In genomic region chr6:88196054-88196732, GRCm38 (mm10) we compare ENCODE assay signal across 8 mouse cellular contexts. TPM values are rescaled to one million over a fixed set of nuclear protein-coding genes. Genes with fewer than 3 reads are reported as not detected.
DNase-seq lines count a peak whose midpoint lies in the region; ATAC-seq and TF ChIP-seq lines count a peak whose summit lies in the region.

No protein-coding gene starts in this region.

- no peaks in the 10 kb centered on the region for H3K9me3 ChIP-seq in hindbrain, embryonic 13.5 days
- no peaks in the 10 kb centered on the region for H3K9me3 ChIP-seq in midbrain, embryonic 15.5 days

- intact Hi-C loops in gastrocnemius, adult 2 months (cut with DNase I): no loop called here
- intact Hi-C loops in gastrocnemius, postnatal 36 days (cut with DNase I): no loop called here

- H3K27me3 ChIP-seq in hindbrain, embryonic 13.5 days: peaks cover 98% of the 10 kb centered on the region
- peaks cover 65% of the 10 kb centered on the region for H3K27me3 ChIP-seq in midbrain, embryonic 15.5 days (replicated peaks)

- peak overlapping the region; percentile 54 for H3K4me2 ChIP-seq in hindbrain, embryonic 13.5 days
- peak overlapping the region; percentile 55 for H3K4me2 ChIP-seq in midbrain, embryonic 15.5 days

- H3K36me3 ChIP-seq in hindbrain, embryonic 13.5 days: no peaks in the 10 kb centered on the region
- no peaks in the 10 kb centered on the region for H3K36me3 ChIP-seq in midbrain, embryonic 15.5 days (replicated peaks)

- no peak for ATAC-seq in hindbrain, embryonic 13.5 days (ENCODE audit: low FRiP score)
- no peak for ATAC-seq in midbrain, embryonic 15.5 days (replicated peaks)
- no peak for ATAC-seq in monocyte, adult 5-6 weeks (replicated peaks; ENCODE audit: insufficient number of reproducible peaks, low FRiP score, low TSS enrichment, poor library complexity, severe bottlenecking)
- no peak for ATAC-seq in granulocyte monocyte progenitor cell, adult 5-6 weeks (replicated peaks; ENCODE audit: poor library complexity, severe bottlenecking)

- no peak for TF ChIP-seq CTCF in gastrocnemius, adult 2 months (IDR thresholded peaks at IDR 0.05)

- DNase-seq in gastrocnemius, adult 2 months: no peak
- DNase-seq in gastrocnemius, postnatal 36 days: no peak
- peak; percentile 45 for DNase-seq in embryo, embryonic 11 days
- DNase-seq in urinary bladder, postnatal 14 days (ENCODE audit: low spot score): no peak

- H3K4me1 ChIP-seq in hindbrain, embryonic 13.5 days (replicated peaks): peaks cover 48% of the 10 kb centered on the region
- peaks cover 50% of the 10 kb centered on the region for H3K4me1 ChIP-seq in midbrain, embryonic 15.5 days

- H3K4me3 ChIP-seq in gastrocnemius, adult 2 months: peak overlapping the region; percentile 79
- peak overlapping the region; percentile 41 for H3K4me3 ChIP-seq in hindbrain, embryonic 13.5 days
- peak overlapping the region; percentile 34 for H3K4me3 ChIP-seq in midbrain, embryonic 15.5 days

- 2% methylated on average over 33 of the region's 33 CpGs for WGBS in hindbrain, embryonic 13.5 days
- 1% methylated on average over 33 of the region's 33 CpGs for WGBS in midbrain, embryonic 15.5 days

- H3K9ac ChIP-seq in hindbrain, embryonic 13.5 days: peak overlapping the region; percentile 63
- H3K9ac ChIP-seq in midbrain, embryonic 15.5 days: 0 out of 2 replicates have a peak overlapping the region, but pooled peaks have one; percentile 13

- peak overlapping the region; percentile 82 for H3K27ac ChIP-seq in gastrocnemius, adult 2 months
- H3K27ac ChIP-seq in hindbrain, embryonic 13.5 days: no peak overlapping the region
- H3K27ac ChIP-seq in midbrain, embryonic 15.5 days: no peak overlapping the region

RNA-seq across cellular contexts. Expression of gene Gata2, which starts 2.5 kb away (rescaled TPM):
- total RNA-seq in gastrocnemius, adult 2 months (2021): 1 to 10 TPM; 4.4 to 9.9 TPM
- 1 to 10 TPM; 4.2 to 4.3 TPM for total RNA-seq in gastrocnemius, postnatal 36 days (2021)
- 20.6 and 27.0 TPM in 2 replicates for polyA plus RNA-seq in hindbrain, embryonic 13.5 days (2015; fragmentation: Nextera tagmentation; extraction: Ambion mirVana)
- 20.7 and 20.9 TPM in 2 replicates for polyA plus RNA-seq in midbrain, embryonic 15.5 days (2015; fragmentation: Nextera tagmentation; extraction: Ambion mirVana)
- total RNA-seq in monocyte, adult 5-6 weeks (2017): 15.4 to 30.8 TPM (median 28.8 TPM) in 3 replicates
- 21.0 and 27.1 TPM in 2 replicates for total RNA-seq in granulocyte monocyte progenitor cell, adult 5-6 weeks (2014; fragmentation: Nextera tagmentation)
- total RNA-seq in granulocyte monocyte progenitor cell, adult 5-6 weeks (2017): 3.2 and 6.4 TPM in 2 replicates

RNA-seq across cellular contexts. Expression of gene Dnajb8, which starts 25.9 kb away (rescaled TPM):
- not detected for total RNA-seq in gastrocnemius, adult 2 months (2021)
- not detected for total RNA-seq in gastrocnemius, postnatal 36 days (2021)
- polyA plus RNA-seq in hindbrain, embryonic 13.5 days (2015; fragmentation: Nextera tagmentation; extraction: Ambion mirVana): not detected in 2 replicates
- polyA plus RNA-seq in midbrain, embryonic 15.5 days (2015; fragmentation: Nextera tagmentation; extraction: Ambion mirVana): not detected in 2 replicates
- 1.4 TPM in 1 of 3 replicates, not detected in the others for total RNA-seq in monocyte, adult 5-6 weeks (2017)
- total RNA-seq in granulocyte monocyte progenitor cell, adult 5-6 weeks (2014; fragmentation: Nextera tagmentation): not detected in 2 replicates
- total RNA-seq in granulocyte monocyte progenitor cell, adult 5-6 weeks (2017): not detected in 2 replicates
